Mouse (Mus musculus): ENCODE results near the gene Foxk2.
"Not testable (repeated sequence)": the region's sequence is repeated elsewhere in the genome, so short reads cannot be mapped to it uniquely, and the experiment has no call there.

The Foxk2 gene

DNA sequence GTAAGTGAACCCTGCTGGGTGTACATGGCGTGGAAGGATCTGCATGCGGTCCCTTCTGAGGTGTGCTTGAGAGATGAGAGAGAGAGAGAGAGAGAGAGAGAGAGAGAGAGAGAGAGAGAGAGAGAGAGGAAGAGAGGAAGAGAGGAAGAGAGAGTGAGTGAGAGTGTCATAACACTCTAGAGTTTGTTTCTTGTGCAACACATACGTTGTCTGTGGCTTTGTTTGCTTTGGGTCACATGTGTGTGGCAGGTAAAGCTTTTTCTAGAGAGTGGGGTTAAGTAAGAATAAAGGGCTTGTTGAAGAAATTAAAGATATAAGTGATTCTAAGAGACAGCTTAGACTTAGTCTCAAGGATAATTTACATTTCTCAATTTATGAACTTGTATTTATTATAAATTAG, 18.2 kb downstream of the Foxk2 start:
- DNase-seq (ENCODE audit: low spot score in 2 of 2): no peak

DNA sequence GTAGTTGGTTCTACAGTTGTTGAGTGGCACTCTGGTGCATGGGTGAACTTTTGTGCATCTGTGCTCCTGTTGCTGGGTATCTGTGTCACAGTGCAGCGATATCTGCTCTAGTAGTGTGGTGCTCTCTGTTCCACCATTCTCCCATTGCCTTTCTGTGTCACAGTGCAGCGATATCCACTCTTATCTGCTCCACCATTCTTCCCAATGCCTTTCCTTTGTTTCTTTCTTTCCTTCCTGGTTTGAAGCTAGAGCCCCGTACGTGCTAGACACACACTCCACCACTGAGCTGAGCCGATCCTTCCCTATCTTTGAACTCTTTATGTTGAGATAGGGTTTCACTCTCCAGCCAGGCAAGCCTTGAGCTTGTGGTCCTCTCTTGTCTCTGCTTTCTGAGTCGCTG, 23.1 kb downstream of the Foxk2 start:
- no peak for DNase-seq (ENCODE audit: low spot score in 2 of 2)

DNA sequence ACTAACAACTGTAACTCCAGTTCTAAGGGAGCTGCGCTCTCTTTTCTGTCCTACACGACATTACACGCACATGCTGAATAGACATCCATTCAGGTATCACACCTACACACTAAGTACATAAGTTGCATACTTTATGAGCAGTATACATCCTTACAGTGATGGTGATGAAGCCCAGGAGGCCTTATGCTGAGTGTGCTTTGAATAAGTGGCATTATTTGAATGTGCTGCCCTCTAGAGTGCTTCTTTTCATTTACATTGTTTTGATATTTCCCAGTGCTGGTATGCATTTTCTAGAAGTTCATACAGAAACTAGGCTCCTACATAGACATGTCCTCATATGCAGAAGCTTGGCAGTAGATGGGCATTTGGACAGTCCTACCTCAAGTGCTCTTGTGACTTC, 30.1 kb downstream of the Foxk2 start:
- DNase-seq (ENCODE audit: low spot score in 2 of 2): no peak

DNA sequence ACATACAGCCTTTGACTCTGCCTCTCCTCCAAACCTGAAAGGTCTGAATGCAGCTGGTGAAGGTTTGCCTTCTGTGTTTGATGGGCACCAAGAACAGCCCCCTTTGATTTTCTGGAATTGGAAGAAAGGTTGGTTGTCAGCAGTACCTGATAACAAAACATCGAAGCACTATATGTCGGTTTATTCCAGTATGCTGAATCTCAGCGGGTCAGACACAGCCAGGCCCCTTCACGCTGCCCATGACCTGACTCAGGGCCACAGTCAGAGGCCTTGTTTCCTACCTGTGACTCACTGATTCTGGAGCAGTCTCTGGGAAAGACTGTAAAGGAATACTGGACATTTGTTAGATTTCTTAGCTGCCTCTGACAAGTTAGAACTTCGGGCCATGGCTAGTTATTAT, 35.0 kb downstream of the Foxk2 start:
- no peak for DNase-seq (ENCODE audit: low spot score in 2 of 2)

DNA sequence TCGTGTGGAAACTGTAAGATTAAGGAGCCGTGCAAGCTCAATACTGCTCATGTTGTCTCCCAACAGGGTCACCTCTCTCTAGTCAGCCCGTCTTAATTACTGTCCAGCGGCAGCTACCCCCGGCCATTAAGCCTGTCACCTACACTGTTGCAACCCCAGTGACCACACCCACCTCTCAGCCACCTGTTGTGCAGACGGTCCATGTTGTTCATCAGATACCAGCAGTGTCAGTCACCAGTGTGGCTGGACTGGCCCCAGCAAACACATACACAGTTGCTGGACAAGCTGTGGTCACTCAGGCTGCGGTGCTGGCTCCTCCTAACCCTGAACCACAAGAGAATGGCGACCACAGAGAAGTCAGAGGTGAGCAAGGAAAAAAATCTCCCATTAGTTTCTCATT, 38.7 kb downstream of the Foxk2 start:
- DNase-seq (ENCODE audit: low spot score in 2 of 2): no peak

DNA sequence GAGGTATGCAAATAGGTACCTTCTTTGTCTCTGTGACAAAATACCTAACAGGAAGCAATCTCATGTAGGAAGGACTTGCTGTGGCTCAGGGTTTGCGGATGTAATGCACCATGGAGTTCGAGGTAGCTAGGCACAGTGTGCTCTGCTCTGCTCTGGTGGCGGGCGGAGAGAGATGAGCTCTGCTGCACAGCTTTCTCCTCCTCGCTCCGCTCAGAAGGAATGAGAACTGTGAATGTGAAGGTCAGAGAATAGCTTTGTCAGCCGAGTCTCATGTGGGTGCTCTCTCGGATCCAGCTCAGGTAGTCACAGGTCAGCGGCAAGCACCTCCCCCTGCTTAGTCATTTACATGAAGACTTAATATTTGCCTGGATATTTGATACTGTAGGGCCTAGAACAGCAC, 40.5 kb downstream of the Foxk2 start:
- no peak for DNase-seq (ENCODE audit: low spot score in 2 of 2)

DNA sequence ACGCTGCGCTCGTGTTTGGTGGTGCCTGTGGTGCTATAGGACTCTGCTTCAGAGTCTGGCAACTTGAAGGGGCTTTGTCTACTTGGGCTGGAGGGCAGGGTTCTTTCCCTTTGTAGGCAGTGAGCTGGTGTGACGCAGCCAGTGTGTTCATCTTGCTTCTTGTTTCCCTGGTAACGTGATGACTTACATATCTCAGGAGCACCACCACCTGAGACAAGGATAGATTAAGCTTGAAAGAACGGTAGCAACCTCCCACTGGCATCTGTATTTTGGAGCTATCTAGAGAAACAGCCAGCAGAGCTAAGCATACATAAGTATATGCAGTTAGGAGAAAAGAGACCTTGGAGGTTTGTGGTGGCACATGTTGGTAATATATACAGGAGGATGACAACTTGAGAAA, 45.6 kb downstream of the Foxk2 start:
- no peak for DNase-seq (ENCODE audit: low spot score in 2 of 2)

DNA sequence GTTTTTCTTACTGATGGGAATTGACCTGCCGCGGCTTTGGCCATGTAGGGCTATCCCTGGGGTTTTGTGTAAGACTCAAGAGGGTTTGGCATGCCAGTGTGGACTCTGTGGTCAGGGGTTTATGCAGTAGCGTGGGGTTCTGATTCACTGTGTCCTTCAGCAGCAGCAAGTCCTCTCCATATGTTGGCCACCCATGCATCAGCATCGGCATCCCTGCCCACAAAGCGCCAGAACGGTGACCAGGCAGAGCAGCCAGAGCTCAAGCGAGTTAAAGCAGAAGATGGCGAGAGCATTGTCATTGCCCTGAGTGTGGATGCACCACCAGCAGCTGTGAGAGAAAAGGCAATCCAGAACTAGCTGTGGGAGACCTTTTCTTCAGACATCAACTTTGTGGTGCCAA, 46.8 kb downstream of the Foxk2 start:
- no peak for DNase-seq (ENCODE audit: low spot score in 2 of 2)

DNA sequence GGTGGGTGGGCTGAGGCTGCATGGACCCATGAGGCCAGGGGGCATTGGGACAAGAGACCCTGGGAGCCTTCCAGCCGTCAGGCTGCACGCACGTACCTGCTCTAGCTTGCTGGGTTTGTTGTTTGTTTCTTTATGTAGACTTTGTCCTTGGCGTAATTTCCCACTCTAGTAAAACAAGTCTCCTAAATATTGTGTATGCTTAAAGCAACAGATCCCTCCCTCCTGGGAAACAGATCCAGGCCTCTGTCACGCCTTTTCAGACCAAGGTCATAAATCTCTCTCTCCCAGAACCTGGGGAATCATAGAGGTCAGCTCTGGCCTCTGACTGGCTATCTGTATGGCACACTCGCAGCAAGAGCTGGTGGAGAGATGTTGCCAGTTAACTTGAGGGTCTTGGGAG, 47.9 kb downstream of the Foxk2 start:
- DNase-seq (ENCODE audit: low spot score in 2 of 2): not testable (repeated sequence)

DNA sequence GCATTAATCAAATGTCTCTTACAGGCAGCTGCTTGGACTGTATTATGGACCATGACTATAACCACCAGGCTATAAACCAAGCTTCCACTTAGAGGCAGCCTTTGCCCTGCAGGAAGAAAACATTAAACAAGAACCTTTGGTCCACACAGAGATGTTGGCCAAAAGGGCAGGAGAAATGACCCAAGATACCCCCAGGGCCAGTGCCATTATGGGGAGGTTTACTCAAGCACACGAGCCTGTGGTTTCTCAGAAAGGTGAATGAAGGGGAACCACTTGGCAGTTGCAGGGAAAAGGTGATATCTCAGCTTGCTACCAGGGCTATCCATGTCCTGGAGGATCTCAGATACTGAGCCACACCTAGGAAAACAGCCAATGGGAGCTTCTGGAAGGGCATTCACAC, 66.2 kb downstream of the Foxk2 start:
- no peak for DNase-seq (ENCODE audit: low spot score in 2 of 2)

DNA sequence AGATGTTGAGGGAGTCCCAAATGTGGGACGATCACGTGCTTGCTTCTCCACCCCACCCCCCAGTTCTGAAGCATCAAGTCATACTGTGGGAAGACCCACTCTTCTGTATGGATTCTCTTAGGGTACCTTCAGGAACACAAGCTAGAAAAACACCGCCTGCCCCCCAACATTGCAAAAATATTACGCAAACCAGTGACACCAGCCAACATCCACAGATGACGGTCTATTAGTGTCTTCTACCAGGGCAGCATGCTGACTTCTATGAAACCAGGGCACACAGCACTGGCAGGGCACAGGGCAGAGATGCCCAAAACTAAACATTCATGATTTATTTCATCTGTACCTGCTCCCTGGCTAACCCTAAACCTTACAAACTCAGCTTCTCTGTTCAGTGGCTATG, 66.9 kb downstream of the Foxk2 start:
- no peak for DNase-seq (ENCODE audit: low spot score in 2 of 2)

DNA sequence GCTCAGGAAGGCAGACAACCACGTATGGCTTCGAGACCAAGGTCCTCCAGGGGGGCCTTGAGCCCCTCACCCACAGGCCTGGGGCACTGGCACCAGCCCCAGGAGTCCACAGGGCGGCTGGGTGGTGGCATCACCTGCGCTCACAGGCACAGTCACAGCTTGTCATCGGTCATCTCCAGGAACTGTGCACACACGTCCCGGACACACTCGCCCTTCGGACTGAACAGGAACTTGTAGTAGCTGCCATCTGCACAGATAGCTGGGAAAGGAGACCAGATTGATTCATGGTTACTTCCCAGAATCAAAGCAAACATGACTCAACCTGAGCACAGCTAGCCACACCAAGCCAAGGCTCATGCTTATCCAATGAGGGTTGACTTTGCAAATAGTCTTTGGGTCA, 68.4 kb downstream of the Foxk2 start:
- DNase-seq (ENCODE audit: low spot score in 2 of 2): no peak

DNA sequence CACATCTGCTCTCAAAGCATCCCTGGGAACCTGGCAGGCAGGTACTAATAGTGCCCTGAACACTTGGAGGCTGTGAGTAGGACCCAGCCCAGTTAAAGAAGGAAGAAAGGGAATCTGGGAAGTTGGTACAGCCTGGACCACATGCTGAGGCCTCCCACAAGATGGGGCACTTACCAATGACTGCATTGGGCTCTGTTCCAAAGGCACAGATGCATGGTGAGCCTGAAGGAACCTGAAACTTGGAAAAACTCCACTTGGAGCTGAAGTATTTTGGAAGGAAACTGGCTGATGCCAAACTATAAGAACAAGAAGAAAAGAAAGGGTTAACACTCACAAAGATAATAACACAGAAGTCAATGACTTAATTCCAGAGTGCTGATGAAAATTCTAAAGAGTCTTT, 68.8 kb downstream of the Foxk2 start:
- DNase-seq (ENCODE audit: low spot score in 2 of 2): no peak

DNA sequence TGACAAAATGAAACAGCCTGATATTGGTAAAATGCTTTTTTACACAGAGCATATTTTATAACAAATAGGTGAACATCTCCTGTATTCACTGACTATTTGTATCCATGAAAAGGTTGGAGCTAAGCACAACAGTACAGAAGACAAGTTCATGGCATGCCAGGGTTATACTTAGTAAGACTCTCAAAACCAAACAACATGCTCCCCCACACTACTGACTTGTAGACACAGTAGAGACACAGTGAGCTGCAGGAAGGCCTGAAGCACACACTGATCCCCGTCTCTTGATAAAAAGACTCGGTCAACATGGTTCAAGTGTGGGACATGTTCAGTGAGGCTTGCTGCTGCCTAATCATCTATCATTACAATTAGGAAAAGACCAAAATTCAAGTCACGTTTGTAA, 71.9 kb downstream of the Foxk2 start:
- no peak for DNase-seq (ENCODE audit: low spot score in 2 of 2)

DNA sequence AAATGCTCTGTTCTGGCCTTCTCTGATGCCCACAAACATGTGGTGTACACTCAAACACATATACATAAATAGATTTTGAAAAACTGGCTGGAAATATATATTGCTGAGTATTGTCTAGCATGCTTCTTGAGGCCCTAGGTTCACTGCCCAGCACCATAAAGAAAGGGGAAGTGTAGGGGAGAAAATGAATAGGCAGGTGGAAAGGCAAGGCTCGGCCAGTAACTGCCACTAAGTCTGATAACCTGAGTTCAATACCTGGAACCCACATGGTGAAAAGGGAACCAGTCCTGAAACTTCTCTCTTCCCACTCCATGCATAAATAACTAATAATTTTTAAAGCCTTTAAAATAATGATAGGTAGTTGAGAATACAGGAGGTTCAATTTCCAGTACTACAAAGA, 79.9 kb downstream of the Foxk2 start:
- no peak for DNase-seq (ENCODE audit: low spot score in 2 of 2)

DNA sequence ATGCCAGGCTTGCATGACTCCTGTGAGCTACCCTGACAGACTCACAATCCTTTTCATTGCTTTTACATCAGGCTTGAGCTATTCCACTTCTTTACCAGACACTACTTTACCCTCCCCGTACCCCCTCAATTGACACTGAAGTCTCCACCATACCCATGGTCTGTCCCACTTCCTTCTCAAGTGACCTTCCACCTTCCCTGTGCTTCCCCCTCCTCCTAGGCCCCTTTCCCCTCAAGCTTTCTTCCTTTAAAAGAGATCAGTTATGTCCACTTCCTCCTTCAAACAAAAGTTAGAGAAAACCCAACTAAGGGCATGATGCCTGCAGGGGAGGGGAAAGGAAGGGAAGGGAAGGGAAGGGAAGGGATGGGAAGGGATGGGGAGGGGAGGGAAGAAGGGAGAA, 80.5 kb downstream of the Foxk2 start:
- DNase-seq (ENCODE audit: low spot score in 2 of 2): no peak

DNA sequence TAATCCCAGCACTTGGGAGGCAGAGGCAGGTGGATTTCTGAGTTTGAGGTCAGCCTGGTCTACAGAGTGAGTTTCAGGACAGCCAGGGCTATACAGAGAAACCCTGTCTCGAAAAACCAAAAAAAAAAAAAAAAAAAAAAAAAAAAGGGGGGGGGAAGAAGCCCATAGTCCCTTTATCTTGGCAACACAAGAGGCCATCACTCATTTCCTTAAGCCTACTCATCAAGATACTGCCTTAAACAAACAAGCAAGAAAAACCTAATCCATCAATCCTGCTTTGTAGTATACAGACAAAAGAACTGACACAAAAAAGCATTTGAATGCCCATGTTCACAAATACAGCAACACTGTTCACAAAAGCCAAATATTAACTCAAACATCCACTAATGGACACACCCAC, 82.6 kb downstream of the Foxk2 start:
- not testable (repeated sequence) for DNase-seq (ENCODE audit: low spot score in 2 of 2)

DNA sequence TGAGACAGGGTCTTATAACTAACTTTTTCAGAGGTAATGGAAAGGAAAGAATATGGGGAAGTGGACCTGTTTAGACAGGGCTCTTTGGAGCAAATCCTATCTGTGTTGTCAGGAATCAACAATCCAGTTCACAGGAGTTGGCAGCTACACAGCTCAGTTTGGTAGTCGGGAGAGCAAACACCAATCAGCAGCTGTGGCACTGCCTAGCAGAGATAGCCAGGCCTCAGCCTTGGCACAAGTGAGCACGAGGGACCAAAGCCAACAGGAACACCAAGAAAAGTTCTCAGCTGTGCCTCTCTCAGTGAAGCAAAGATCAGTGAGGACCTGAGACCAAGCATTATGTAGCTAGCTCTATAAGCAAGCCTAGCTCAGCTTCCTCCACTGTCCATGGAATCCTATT, 87.2 kb downstream of the Foxk2 start:
- DNase-seq (ENCODE audit: low spot score in 2 of 2): peak; percentile 44 to 73

DNA sequence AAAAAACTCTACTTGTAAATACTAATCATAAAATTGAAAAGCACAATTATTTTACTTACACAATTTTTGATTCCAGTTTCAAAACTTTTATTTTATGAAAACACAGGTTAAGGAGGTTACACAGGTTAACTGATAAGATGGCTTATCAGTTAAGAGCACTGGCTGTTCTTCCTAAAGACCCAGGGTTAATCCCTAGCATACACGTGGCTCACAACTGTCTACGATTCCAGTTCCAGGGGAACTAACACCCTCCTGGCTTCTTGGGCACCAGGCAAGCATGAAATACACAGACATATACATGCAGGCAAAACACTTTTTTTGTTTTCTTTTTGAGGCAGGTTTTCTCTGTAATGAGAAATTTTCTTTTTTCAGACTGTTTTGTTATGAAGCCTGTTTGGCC, 88.4 kb downstream of the Foxk2 start:
- no peak for DNase-seq (ENCODE audit: low spot score in 2 of 2)

DNA sequence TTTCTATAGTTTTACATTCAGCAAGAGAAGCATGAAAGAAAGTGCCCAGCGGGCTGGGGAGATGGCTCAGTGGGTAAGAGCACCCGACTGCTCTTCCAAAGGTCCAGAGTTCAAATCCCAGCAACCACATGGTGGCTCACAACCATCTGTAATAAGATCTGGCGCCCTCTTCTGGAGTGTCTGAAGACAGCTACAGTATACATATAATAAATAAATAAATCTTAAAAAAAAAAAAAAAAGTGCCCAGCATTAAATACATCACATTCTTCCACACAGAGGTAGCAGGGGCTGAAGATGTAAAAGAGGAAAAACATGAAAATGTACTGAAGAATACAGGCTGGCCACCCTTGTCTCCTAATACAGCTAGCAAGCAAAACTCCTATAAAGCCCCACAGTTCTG, 88.9 kb downstream of the Foxk2 start:
- DNase-seq (ENCODE audit: low spot score in 2 of 2): not testable (repeated sequence)

DNA sequence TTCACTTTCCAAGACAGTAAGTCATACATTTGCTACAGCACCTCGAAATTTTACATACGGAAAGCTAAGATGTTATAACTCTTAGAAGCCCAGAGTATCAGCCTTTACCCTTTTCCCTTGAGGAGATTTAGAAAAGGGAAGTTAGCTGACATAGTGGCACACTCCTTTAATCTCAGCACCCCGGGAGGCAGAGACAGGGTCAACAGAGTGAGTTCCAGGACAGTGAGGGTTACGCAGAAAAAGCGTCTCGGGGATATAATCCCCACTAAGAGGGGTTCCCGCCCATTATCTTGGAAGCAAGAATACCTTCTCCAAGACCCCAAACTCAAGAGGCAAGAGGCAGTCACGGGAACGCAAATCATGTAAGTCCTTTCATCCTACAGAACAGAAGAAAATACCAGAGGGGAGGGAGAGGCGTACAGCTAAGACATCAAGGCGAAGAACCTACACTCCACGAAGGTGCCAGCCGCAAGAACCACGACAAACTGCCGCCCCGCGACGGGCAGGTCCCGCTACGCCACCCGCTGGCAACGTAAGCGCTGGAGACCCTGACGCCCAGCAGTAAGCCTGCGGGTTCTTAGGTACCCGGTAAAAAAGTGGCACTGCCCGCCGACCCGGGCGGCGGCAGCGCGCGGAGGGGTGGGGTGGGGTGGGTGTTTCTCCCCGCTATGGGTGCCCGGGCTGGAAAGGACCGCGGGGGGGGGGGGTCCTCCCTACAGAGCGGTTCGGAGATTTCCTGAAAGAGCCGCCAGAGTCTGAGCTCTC, 93.7 kb downstream of the Foxk2 start:
- DNase-seq (ENCODE audit: low spot score in 2 of 2): peak in 1 of 2 experiments; percentile 2

DNA sequence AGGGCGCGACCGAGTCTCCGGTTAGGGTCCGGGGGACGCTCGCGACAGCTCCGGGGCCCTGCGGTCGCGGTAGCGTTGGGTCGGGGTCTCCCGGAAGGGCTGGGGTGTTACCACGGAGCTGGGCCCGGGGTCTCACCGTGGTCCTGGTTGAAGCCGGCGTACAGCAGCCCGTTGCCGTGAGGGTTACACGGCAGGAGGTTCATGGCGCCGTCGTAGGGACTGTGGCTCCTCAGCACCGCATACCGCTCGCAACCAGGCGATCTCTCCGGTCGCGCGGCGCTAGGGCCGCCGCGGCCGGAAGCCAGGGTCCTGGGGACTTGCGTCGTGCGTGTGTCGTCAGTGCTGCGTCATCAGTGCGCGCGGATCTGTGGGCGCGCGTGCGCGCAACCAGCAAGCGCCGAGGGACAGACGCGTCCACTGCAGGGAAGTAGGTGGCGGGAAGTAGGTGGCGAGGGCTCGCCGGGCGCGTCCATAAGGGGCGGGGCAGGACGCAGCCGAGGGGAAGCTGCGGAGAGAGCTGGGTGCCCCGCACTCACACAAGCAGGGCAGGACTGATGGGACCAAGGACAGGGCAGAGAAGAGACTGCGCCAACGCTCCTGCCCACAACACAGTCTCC, 94.4 kb downstream of the Foxk2 start, which contains the start of gene Wdr45b:
Gene Wdr45b (minus strand): TSS at position 355 of the 617 bp plus-strand sequence.
- peak; percentile 96 to 97 for DNase-seq (ENCODE audit: low spot score in 2 of 2)
